Mouse (Mus musculus): ENCODE results near the gene H1f0. TPM values are rescaled to one million over a fixed set of nuclear protein-coding genes. Genes with fewer than 3 reads are reported as not detected.

The H1f0 gene
- polyA plus RNA-seq, 1 experiment: 15.5 TPM

- H3K27me3 ChIP-seq (ENCODE audit: control insufficient read depth): no peaks in the 10 kb centered on the region
- H3K9me3 ChIP-seq (ENCODE audit: control insufficient read depth, low read length): no peaks in the 10 kb centered on the region
- no peak for TF ChIP-seq GATA1 (IDR thresholded peaks at IDR 0.05; ENCODE audit: low read length)
- TF ChIP-seq TAL1 (IDR thresholded peaks at IDR 0.05; ENCODE audit: low read length): no peak
- H3K36me3 ChIP-seq (ENCODE audit: control insufficient read depth): no peaks in the 10 kb centered on the region
- no peak overlapping the region for H3K4me3 ChIP-seq (replicated peaks)
- no peaks in the 10 kb centered on the region for H3K4me1 ChIP-seq (ENCODE audit: control insufficient read depth)
Measured at GRCm38 (mm10) chr15:79013382-79013781, 14.9 kb upstream of the H1f0 start.

DNA sequence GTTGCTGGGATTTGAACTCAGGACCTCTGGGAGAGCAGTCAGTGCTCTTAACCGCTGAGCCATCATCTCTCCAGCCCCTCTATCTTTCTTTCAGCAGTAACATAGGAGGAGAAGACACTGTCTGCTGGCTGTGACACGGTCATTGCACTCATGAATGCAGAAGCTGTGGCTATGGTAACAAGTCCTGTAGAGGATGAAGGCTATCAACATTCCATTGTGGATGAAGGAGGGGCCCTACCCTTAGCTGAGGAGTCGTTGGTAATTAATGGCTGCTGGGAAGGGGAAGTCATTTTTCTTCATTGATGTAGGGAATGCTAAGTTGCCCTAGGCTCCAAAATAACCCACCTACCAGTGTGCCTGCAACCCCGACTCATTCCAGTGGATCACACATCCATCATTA is 10.1 kb upstream of the H1f0 start:
- Histone ChIP-seq H3K4me3 (replicated peaks) (no peak overlapping the region), H3K36me3 (ENCODE audit: control insufficient read depth) (no peaks in the 10 kb centered on the region), H3K27me3 (ENCODE audit: control insufficient read depth) (peaks cover 10% of the 10 kb centered on the region), H3K9me3 (ENCODE audit: control insufficient read depth, low read length) (no peaks in the 10 kb centered on the region), H3K4me1 (ENCODE audit: control insufficient read depth) (no peaks in the 10 kb centered on the region; the same call in 1 of the 2 replicates)
- TF ChIP-seq TAL1 (IDR thresholded peaks at IDR 0.05; ENCODE audit: low read length): no peak
- TF ChIP-seq GATA1 (IDR thresholded peaks at IDR 0.05; ENCODE audit: low read length): no peak

GRCm38 (mm10) chr15:79018886-79019285 is 9.4 kb upstream of the H1f0 start:
- H3K4me1 ChIP-seq (ENCODE audit: control insufficient read depth): no peaks in the 10 kb centered on the region; the same call in 1 of the 2 replicates
- H3K36me3 ChIP-seq (ENCODE audit: control insufficient read depth): no peaks in the 10 kb centered on the region
- H3K27me3 ChIP-seq (ENCODE audit: control insufficient read depth): peaks cover 15% of the 10 kb centered on the region
- H3K9me3 ChIP-seq (ENCODE audit: control insufficient read depth, low read length): no peaks in the 10 kb centered on the region
- no peak overlapping the region for H3K4me3 ChIP-seq (replicated peaks)
- no peak for TF ChIP-seq TAL1 (IDR thresholded peaks at IDR 0.05; ENCODE audit: low read length)
- TF ChIP-seq GATA1 (IDR thresholded peaks at IDR 0.05; ENCODE audit: low read length): no peak

DNA sequence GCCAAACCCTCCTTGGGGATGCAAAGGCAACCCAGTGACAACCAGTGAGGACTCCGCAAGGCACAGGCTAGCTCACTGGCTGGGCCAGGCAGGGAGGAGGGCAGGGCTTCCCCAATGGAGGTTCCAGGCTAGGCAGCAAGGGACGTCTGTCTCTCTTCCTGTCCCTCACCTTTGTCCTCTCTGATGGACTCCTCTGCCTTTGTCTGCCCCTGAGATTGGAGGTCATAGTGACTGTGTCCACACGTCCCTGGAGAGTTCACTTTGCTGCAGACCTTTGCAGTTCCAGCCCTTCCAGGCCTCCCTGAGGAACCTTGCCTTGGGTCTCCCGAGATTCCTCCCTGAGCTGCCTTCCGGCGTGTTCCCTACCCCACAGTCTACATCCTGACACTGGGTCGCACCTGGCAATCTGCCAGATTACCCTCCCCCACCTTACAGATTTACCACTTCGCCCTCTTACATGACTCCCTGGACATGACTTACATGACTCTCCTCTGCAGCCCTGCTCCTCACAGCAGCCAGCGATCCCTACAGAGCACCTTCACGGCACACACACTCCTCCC is 5.5 kb upstream of the H1f0 start:
- TF ChIP-seq TAL1 (IDR thresholded peaks at IDR 0.05; ENCODE audit: low read length): no peak
- TF ChIP-seq GATA1 (IDR thresholded peaks at IDR 0.05; ENCODE audit: low read length): no peak
- H3K4me3 ChIP-seq (replicated peaks): no peak overlapping the region
- peaks cover 3% of the 10 kb centered on the region; the same call in 1 of the 2 replicates for H3K9me3 ChIP-seq (ENCODE audit: control insufficient read depth, low read length)

GRCm38 (mm10) chr15:79023366-79023765 is 4.9 kb upstream of the H1f0 start:
- Histone ChIP-seq H3K9me3 (ENCODE audit: control insufficient read depth, low read length) (peaks cover 5% of the 10 kb centered on the region; the same call in 1 of the 2 replicates), H3K36me3 (ENCODE audit: control insufficient read depth) (no peaks in the 10 kb centered on the region), H3K4me1 (ENCODE audit: control insufficient read depth) (peaks cover 12% of the 10 kb centered on the region), H3K27me3 (ENCODE audit: control insufficient read depth) (peaks cover 57% of the 10 kb centered on the region), H3K4me3 (replicated peaks) (no peak overlapping the region)
- no peak for TF ChIP-seq GATA1 (IDR thresholded peaks at IDR 0.05; ENCODE audit: low read length)
- no peak for TF ChIP-seq TAL1 (IDR thresholded peaks at IDR 0.05; ENCODE audit: low read length)

More for the DNA sequence above, 5.5 kb upstream of the H1f0 start:
- peaks cover 6% of the 10 kb centered on the region for H3K4me1 ChIP-seq (ENCODE audit: control insufficient read depth)
- H3K36me3 ChIP-seq (ENCODE audit: control insufficient read depth): no peaks in the 10 kb centered on the region
- H3K27me3 ChIP-seq (ENCODE audit: control insufficient read depth): peaks cover 51% of the 10 kb centered on the region

- H3K4me1 ChIP-seq (ENCODE audit: control insufficient read depth): peaks cover 34% of the 10 kb centered on the region
Measured at GRCm38 (mm10) chr15:79025687-79026308, 2.5 kb upstream of the H1f0 start.

GRCm38 (mm10) chr15:79026511-79027290 is 1.5 kb upstream of the H1f0 start:
- Histone ChIP-seq H3K9me3 (ENCODE audit: control insufficient read depth, low read length) (peaks cover 17% of the 10 kb centered on the region; the same call in 1 of the 2 replicates), H3K27me3 (ENCODE audit: control insufficient read depth) (peaks cover 91% of the 10 kb centered on the region), H3K4me3 (replicated peaks) (peak overlapping the region; percentile 67), H3K36me3 (ENCODE audit: control insufficient read depth) (no peaks in the 10 kb centered on the region), H3K4me1 (ENCODE audit: control insufficient read depth) (peaks cover 39% of the 10 kb centered on the region)
- TF ChIP-seq GATA1 (IDR thresholded peaks at IDR 0.05; ENCODE audit: low read length) (no peak), TAL1 (IDR thresholded peaks at IDR 0.05; ENCODE audit: low read length) (no peak)

More at GRCm38 (mm10) chr15:79025687-79026308, 2.5 kb upstream of the H1f0 start:
- Histone ChIP-seq H3K9me3 (ENCODE audit: control insufficient read depth, low read length) (peaks cover 15% of the 10 kb centered on the region; the same call in 1 of the 2 replicates), H3K27me3 (ENCODE audit: control insufficient read depth) (peaks cover 82% of the 10 kb centered on the region), H3K36me3 (ENCODE audit: control insufficient read depth) (no peaks in the 10 kb centered on the region), H3K4me3 (replicated peaks) (no peak overlapping the region)
- TF ChIP-seq TAL1 (IDR thresholded peaks at IDR 0.05; ENCODE audit: low read length) (no peak), GATA1 (IDR thresholded peaks at IDR 0.05; ENCODE audit: low read length) (no peak)

DNA sequence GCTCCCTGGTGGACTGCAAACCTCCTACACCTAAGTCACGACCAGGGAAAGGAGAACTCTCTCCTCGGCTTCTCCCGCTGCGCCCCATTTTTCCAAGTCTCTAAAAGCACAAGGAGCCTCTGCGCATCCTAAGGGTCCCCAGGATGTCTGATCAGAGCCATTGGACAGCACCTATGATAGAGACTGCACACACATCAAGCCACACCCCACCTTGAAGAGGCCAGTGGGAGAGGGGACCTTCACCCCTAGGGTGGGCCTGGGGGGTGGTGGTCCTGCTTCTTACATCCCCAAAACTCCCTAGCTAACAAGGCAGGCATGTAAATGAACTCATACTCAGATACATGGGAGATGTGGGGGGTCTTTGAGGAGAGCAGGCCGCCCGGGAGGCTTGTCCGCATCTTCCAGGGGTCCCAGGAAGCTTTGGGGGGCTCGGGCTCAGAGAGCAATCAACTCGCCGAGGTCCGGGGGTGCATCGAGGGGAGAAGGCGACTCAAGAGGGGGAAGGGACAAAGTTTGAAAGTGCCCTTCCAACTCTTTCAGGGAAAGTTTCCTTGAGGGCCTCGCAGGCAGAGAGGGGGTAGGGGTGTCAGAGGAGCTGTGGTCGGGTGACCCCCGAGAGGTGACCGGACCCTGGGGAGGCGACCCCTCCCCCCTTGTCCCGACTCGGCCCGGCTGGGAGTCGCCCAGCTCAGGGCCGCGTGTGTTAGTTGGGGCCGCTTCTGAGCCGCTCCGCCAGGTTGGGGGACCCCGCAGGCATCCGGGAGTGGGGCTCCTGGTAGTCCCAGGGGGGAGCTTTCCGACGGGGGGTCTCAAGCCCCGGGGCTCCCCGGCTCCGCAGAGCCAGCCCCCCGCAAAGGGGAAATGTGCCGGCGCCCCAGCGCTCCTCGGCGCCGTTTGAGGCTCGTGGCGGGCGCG is 702 bp upstream of the H1f0 start:
- TF ChIP-seq TAL1 (IDR thresholded peaks at IDR 0.05; ENCODE audit: low read length): no peak
- TF ChIP-seq GATA1 (IDR thresholded peaks at IDR 0.05; ENCODE audit: low read length): no peak
- Histone ChIP-seq H3K9me3 (ENCODE audit: control insufficient read depth, low read length) (peaks cover 17% of the 10 kb centered on the region; the same call in 1 of the 2 replicates), H3K27me3 (ENCODE audit: control insufficient read depth) (peaks cover 94% of the 10 kb centered on the region), H3K36me3 (ENCODE audit: control insufficient read depth) (no peaks in the 10 kb centered on the region), H3K4me1 (ENCODE audit: control insufficient read depth) (peaks cover 39% of the 10 kb centered on the region), H3K4me3 (replicated peaks) (peak overlapping the region; percentile 67)

Measured in erythroblast, embryonic 14.5 days (primary cell).